Mouse (Mus musculus) MEL (cell line): ENCODE results near the gene Tas2r102.

ENCODE experiments used
- CHD1 ChIP-seq: IDR thresholded peaks from 2 replicates; pipeline ENCODE4 v1.6.1; 2012; ENCODE audit warnings: low read depth, mild to moderate bottlenecking, inconsistent platforms, low read length, improper control_type of control experiment
- CTCF ChIP-seq, 3 experiments: IDR thresholded peaks in 2 of 3; conservative IDR thresholded peaks in 1 of 3; 2 replicates each; pipeline ENCODE4 v1.5.1; 2011 to 2012; ENCODE audit warnings: low read length in 3 of 3, low read depth in 2 of 3, mild to moderate bottlenecking in 2 of 3, improper control_type of control experiment in 1 of 3, inconsistent platforms in 1 of 3, mixed read lengths in 1 of 3, moderate library complexity in 1 of 3; ENCODE audit not compliant: control insufficient read depth in 1 of 3, insufficient read depth in 1 of 3, poor library complexity in 1 of 3, severe bottlenecking in 1 of 3
- EP300 ChIP-seq, 2 experiments: IDR thresholded peaks; 2 replicates each; pipeline ENCODE4 v1.6.1; 2011; ENCODE audit warnings: improper control_type of control experiment in 2 of 2, low read length in 2 of 2, low read depth in 1 of 2, mild to moderate bottlenecking in 1 of 2
- GATA1 ChIP-seq: IDR thresholded peaks from 2 replicates; pipeline ENCODE4 v1.6.1; 2011; ENCODE audit warnings: low read depth, low read length, improper control_type of control experiment
- MAFK ChIP-seq: IDR thresholded peaks from 2 replicates; pipeline ENCODE4 v1.6.1; 2011; ENCODE audit warnings: low read depth, mild to moderate bottlenecking, low read length, improper control_type of control experiment, borderline replicate concordance
- MAX ChIP-seq: IDR thresholded peaks from 2 replicates; pipeline ENCODE4 v1.6.1; 2011; ENCODE audit warnings: low read length, improper control_type of control experiment
- MAZ ChIP-seq: IDR thresholded peaks from 2 replicates; pipeline ENCODE4 v1.6.1; 2012; ENCODE audit warnings: low read depth, mild to moderate bottlenecking, inconsistent platforms, low read length, improper control_type of control experiment
- MEF2A ChIP-seq: IDR thresholded peaks from 2 replicates; pipeline ENCODE4 v1.6.1; 2014; ENCODE audit warnings: low read depth, mild to moderate bottlenecking, inconsistent platforms, low read length, improper control_type of control experiment; ENCODE audit not compliant: poor library complexity, insufficient replicate concordance, severe bottlenecking; ENCODE audit errors: extremely low read depth
- MXI1 ChIP-seq: IDR thresholded peaks from 2 replicates; pipeline ENCODE4 v1.6.1; 2011; ENCODE audit warnings: mild to moderate bottlenecking, low read depth, low read length, improper control_type of control experiment
- POLR2A ChIP-seq, 2 experiments: IDR thresholded peaks; 2 replicates each; pipeline ENCODE4 v1.6.1; 2011 to 2012; ENCODE audit warnings: low read length in 2 of 2, mild to moderate bottlenecking in 2 of 2, control low read depth in 1 of 2, improper control_type of control experiment in 1 of 2, low read depth in 1 of 2, moderate library complexity in 1 of 2; ENCODE audit not compliant: control insufficient read depth in 1 of 2, insufficient read depth in 1 of 2, poor library complexity in 1 of 2
- RAD21 ChIP-seq: IDR thresholded peaks from 2 replicates; pipeline ENCODE4 v1.6.1; 2011; ENCODE audit warnings: mild to moderate bottlenecking, low read depth, low read length, improper control_type of control experiment
- SMC3 ChIP-seq: IDR thresholded peaks from 2 replicates; pipeline ENCODE4 v1.6.1; 2011; ENCODE audit warnings: low read depth, low read length, improper control_type of control experiment
- ZC3H11A ChIP-seq: IDR thresholded peaks from 2 replicates; pipeline ENCODE4 v1.6.1; 2012; ENCODE audit warnings: low read depth, mild to moderate bottlenecking, inconsistent platforms, low read length, improper control_type of control experiment

DNA sequence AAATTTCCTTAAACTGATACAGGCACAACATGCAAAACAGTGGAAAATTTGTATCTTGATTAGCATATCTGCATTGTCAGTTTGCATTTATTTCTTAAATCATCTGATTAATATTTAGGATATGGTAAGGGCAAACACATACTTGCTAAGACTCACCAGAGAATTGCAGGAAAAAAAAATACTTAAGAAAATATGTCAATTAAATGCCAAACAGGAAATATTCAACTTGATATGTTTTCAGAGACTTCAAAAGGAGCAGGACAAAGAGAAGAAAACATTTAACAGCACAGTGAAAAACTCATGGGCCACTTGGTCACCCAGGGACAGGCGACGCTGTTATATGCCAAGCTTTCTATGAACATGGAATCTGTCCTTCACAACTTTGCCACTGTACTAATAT lies at the start of gene Tas2r102:
- TF ChIP-seq CTCF (IDR thresholded peaks at IDR 0.05 in 2 of 3, conservative IDR thresholded peaks at IDR 0.05 in 1 of 3; ENCODE audit: control insufficient read depth in 1 of 3, insufficient read depth in 1 of 3, low read depth in 2 of 3, low read length in 3 of 3, poor library complexity in 1 of 3, severe bottlenecking in 1 of 3) (no peak), SMC3 (no peak), MEF2A (no peak), EP300 (IDR thresholded peaks at IDR 0.05; ENCODE audit: low read depth in 1 of 2, low read length in 2 of 2) (no peak), ZC3H11A (no peak), MAX (no peak), MAFK (no peak), POLR2A (IDR thresholded peaks at IDR 0.05; ENCODE audit: control insufficient read depth in 1 of 2, insufficient read depth in 1 of 2, low read depth in 1 of 2, low read length in 2 of 2, poor library complexity in 1 of 2) (no peak), GATA1 (no peak), MXI1 (no peak), RAD21 (no peak), MAZ (no peak), CHD1 (no peak)
